Mouse (Mus musculus): ENCODE measurements around the gene Krt7. TPM values are rescaled to one million over a fixed set of nuclear protein-coding genes. Genes with fewer than 3 reads are reported as not detected.

Krt7 gene
- total and polyA plus RNA-seq, 2 experiments from 2014 or later: 10.2 to 24.8 TPM

- DNase-seq (ENCODE audit: low spot score) (no peak), ATAC-seq (ENCODE audit: insufficient read depth, low read depth) (no peak)
- WGBS: 89% methylated on average over 5 of the region's 5 CpGs
- no peak overlapping the region for H3K27ac ChIP-seq (ENCODE audit: low read depth)
- H3K36me3 ChIP-seq (replicated peaks; ENCODE audit: control insufficient read depth, insufficient read depth, low read length): no peaks in the 10 kb centered on the region
- H3K9me3 ChIP-seq (replicated peaks; ENCODE audit: control insufficient read depth, low read length): no peaks in the 10 kb centered on the region
- H3K27me3 ChIP-seq (ENCODE audit: control insufficient read depth, insufficient read depth, low read length): no peaks in the 10 kb centered on the region
- TF ChIP-seq CTCF (IDR thresholded peaks at IDR 0.05; ENCODE audit: low read depth) (no peak), EP300 (IDR thresholded peaks at IDR 0.05; ENCODE audit: low read depth) (no peak)
- no peak overlapping the region for H3K4me2 ChIP-seq (ENCODE audit: low read depth, low read length)
- H3K4me1 ChIP-seq (ENCODE audit: control insufficient read depth, insufficient read depth): peaks cover 34% of the 10 kb centered on the region
- no peak overlapping the region for H3K9ac ChIP-seq (replicated peaks; ENCODE audit: low read depth, low read length)
- H3K4me3 ChIP-seq (ENCODE audit: low read depth, low read length): no peak overlapping the region
Measured at GRCm38 (mm10) chr15:101378646-101379045, 32.2 kb upstream of the Krt7 start.

- Histone ChIP-seq H3K27ac (ENCODE audit: low read depth) (no peak overlapping the region), H3K4me3 (ENCODE audit: low read depth, low read length) (no peak overlapping the region), H3K9me3 (replicated peaks; ENCODE audit: control insufficient read depth, low read length) (no peaks in the 10 kb centered on the region), H3K9ac (replicated peaks; ENCODE audit: low read depth, low read length) (no peak overlapping the region), H3K4me1 (ENCODE audit: control insufficient read depth, insufficient read depth) (peaks cover 24% of the 10 kb centered on the region), H3K27me3 (ENCODE audit: control insufficient read depth, insufficient read depth, low read length) (no peaks in the 10 kb centered on the region), H3K36me3 (replicated peaks; ENCODE audit: control insufficient read depth, insufficient read depth, low read length) (no peaks in the 10 kb centered on the region), H3K4me2 (ENCODE audit: low read depth, low read length) (no peak overlapping the region)
- DNase-seq (ENCODE audit: low spot score): no peak
- ATAC-seq (ENCODE audit: insufficient read depth, low read depth): no peak
- 48% methylated on average over 9 of the region's 9 CpGs for WGBS
- no peak for TF ChIP-seq EP300 (IDR thresholded peaks at IDR 0.05; ENCODE audit: low read depth)
- TF ChIP-seq CTCF (IDR thresholded peaks at IDR 0.05; ENCODE audit: low read depth): no peak
Measured at GRCm38 (mm10) chr15:101381758-101382157, 29.1 kb upstream of the Krt7 start.

- Histone ChIP-seq H3K27me3 (ENCODE audit: control insufficient read depth, insufficient read depth, low read length) (no peaks in the 10 kb centered on the region), H3K27ac (ENCODE audit: low read depth) (peak overlapping the region; percentile 22; the same call in 1 of the 2 replicates), H3K4me1 (ENCODE audit: control insufficient read depth, insufficient read depth) (peaks cover 20% of the 10 kb centered on the region), H3K9me3 (replicated peaks; ENCODE audit: control insufficient read depth, low read length) (no peaks in the 10 kb centered on the region), H3K4me3 (ENCODE audit: low read depth, low read length) (no peak overlapping the region), H3K4me2 (ENCODE audit: low read depth, low read length) (no peak overlapping the region), H3K36me3 (replicated peaks; ENCODE audit: control insufficient read depth, insufficient read depth, low read length) (no peaks in the 10 kb centered on the region), H3K9ac (replicated peaks; ENCODE audit: low read depth, low read length) (no peak overlapping the region)
- WGBS: 51% methylated on average over 11 of the region's 11 CpGs
- ATAC-seq (ENCODE audit: insufficient read depth, low read depth) (peak; percentile 56; the same call in 1 of the 2 replicates), DNase-seq (ENCODE audit: low spot score) (peak; percentile 56)
- TF ChIP-seq CTCF (IDR thresholded peaks at IDR 0.05; ENCODE audit: low read depth) (no peak), EP300 (IDR thresholded peaks at IDR 0.05; ENCODE audit: low read depth) (no peak)
Measured at GRCm38 (mm10) chr15:101382811-101383210, 28.0 kb upstream of the Krt7 start.

DNA sequence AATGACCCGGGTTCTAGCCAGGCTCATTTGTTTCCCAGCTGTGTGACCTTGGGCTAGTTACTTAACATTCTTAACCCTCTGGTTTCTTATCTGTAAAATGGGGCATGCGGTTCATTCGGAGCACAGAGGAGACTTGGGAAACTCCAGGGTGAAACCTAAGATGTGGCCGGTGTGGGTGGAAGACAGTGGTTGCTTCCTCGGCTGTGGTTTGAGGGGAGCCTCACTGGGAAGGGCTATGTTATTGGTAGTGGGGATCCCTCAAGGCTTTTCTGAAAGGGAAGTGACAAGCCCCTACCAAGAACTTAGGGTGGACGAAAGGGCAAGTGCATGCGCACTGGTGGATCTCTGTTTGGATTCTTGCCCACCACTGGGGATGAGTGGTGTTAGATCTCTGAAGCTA lies 26.2 kb upstream of the Krt7 start:
- TF ChIP-seq EP300 (IDR thresholded peaks at IDR 0.05; ENCODE audit: low read depth) (no peak), CTCF (IDR thresholded peaks at IDR 0.05; ENCODE audit: low read depth) (no peak)
- no peaks in the 10 kb centered on the region for H3K9me3 ChIP-seq (replicated peaks; ENCODE audit: control insufficient read depth, low read length)
- H3K4me2 ChIP-seq (ENCODE audit: low read depth, low read length): no peak overlapping the region
- ATAC-seq (ENCODE audit: insufficient read depth, low read depth): no peak
- H3K27me3 ChIP-seq (ENCODE audit: control insufficient read depth, insufficient read depth, low read length): no peaks in the 10 kb centered on the region
- H3K36me3 ChIP-seq (replicated peaks; ENCODE audit: control insufficient read depth, insufficient read depth, low read length): no peaks in the 10 kb centered on the region
- no peak for DNase-seq (ENCODE audit: low spot score)
- H3K27ac ChIP-seq (ENCODE audit: low read depth): no peak overlapping the region
- peaks cover 20% of the 10 kb centered on the region for H3K4me1 ChIP-seq (ENCODE audit: control insufficient read depth, insufficient read depth)
- H3K9ac ChIP-seq (replicated peaks; ENCODE audit: low read depth, low read length): no peak overlapping the region
- no peak overlapping the region for H3K4me3 ChIP-seq (ENCODE audit: low read depth, low read length)
- WGBS: 65% methylated on average over 7 of the region's 7 CpGs

- no peaks in the 10 kb centered on the region for H3K27me3 ChIP-seq (ENCODE audit: control insufficient read depth, insufficient read depth, low read length)
- H3K4me2 ChIP-seq (ENCODE audit: low read depth, low read length): no peak overlapping the region
- ATAC-seq (ENCODE audit: insufficient read depth, low read depth): no peak
- WGBS: 72% methylated on average over 6 of the region's 6 CpGs
- H3K4me3 ChIP-seq (ENCODE audit: low read depth, low read length): no peak overlapping the region
- no peaks in the 10 kb centered on the region for H3K36me3 ChIP-seq (replicated peaks; ENCODE audit: control insufficient read depth, insufficient read depth, low read length)
- peaks cover 20% of the 10 kb centered on the region for H3K4me1 ChIP-seq (ENCODE audit: control insufficient read depth, insufficient read depth)
- H3K9ac ChIP-seq (replicated peaks; ENCODE audit: low read depth, low read length): no peak overlapping the region
- H3K9me3 ChIP-seq (replicated peaks; ENCODE audit: control insufficient read depth, low read length): no peaks in the 10 kb centered on the region
- no peak for DNase-seq (ENCODE audit: low spot score)
- H3K27ac ChIP-seq (ENCODE audit: low read depth): no peak overlapping the region
- TF ChIP-seq EP300 (IDR thresholded peaks at IDR 0.05; ENCODE audit: low read depth): no peak
- no peak for TF ChIP-seq CTCF (IDR thresholded peaks at IDR 0.05; ENCODE audit: low read depth)
Measured at GRCm38 (mm10) chr15:101385064-101385463, 25.8 kb upstream of the Krt7 start.

DNA sequence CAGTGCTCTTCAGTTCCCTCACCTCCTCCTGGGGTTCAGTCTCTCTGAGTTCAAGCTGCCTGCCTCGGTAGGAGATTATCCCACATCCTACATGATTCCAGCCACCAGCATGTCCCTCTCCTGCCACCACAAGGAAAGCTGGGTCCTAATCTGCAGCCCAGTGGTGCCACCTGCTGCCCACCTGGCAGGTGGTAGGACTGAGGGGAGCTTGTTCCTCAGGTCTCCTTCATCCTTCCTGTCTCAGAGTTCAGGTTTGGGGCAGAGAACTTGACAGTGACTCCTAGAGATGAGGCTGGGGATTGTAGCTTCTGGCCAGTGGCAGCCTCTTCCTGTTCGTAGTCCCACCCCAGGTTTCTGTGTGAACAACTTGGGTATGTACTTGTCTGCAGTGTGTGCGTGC lies 23.7 kb upstream of the Krt7 start:
- Histone ChIP-seq H3K4me1 (ENCODE audit: control insufficient read depth, insufficient read depth) (peaks cover 6% of the 10 kb centered on the region), H3K9me3 (replicated peaks; ENCODE audit: control insufficient read depth, low read length) (no peaks in the 10 kb centered on the region), H3K27ac (ENCODE audit: low read depth) (no peak overlapping the region), H3K4me2 (ENCODE audit: low read depth, low read length) (no peak overlapping the region), H3K4me3 (ENCODE audit: low read depth, low read length) (no peak overlapping the region), H3K36me3 (replicated peaks; ENCODE audit: control insufficient read depth, insufficient read depth, low read length) (no peaks in the 10 kb centered on the region), H3K9ac (replicated peaks; ENCODE audit: low read depth, low read length) (no peak overlapping the region), H3K27me3 (ENCODE audit: control insufficient read depth, insufficient read depth, low read length) (no peaks in the 10 kb centered on the region)
- ATAC-seq (ENCODE audit: insufficient read depth, low read depth) (0 out of 2 replicates have a peak, but pooled peaks have one; percentile 32), DNase-seq (ENCODE audit: low spot score) (no peak)
- TF ChIP-seq CTCF (IDR thresholded peaks at IDR 0.05; ENCODE audit: low read depth): peak; percentile 66
- TF ChIP-seq EP300 (IDR thresholded peaks at IDR 0.05; ENCODE audit: low read depth): no peak
- WGBS: 60% methylated on average over 3 of the region's 3 CpGs
